Mouse (Mus musculus) lung, adult 2 months (tissue): ENCODE results near the gene Lsr. TPM values are rescaled to one million over a fixed set of nuclear protein-coding genes. Genes with fewer than 3 reads are reported as not detected.
A peak's percentile ranks its signal among the peaks of the same experiment; 100 is the strongest.

Source experiments
- DNase-seq: peaks from one replicate; pipeline ENCODE4 v3.0.0; 2022
- H3K4me1 ChIP-seq: fragments of 200-500 bp; 2 replicates; pipeline ENCODE4 v1.6.1; 2011; ENCODE audit warnings: low read length; ENCODE audit not compliant: control insufficient read depth, insufficient read depth
- H3K4me3 ChIP-seq: fragments of 200-500 bp; replicated peaks from 2 replicates; pipeline ENCODE3; 2011; ENCODE audit warnings: low read depth, mild to moderate bottlenecking, control low read depth, low read length; ENCODE audit errors: extremely low read depth
- CTCF ChIP-seq: fragments of 200-500 bp; IDR thresholded peaks from 2 replicates; pipeline ENCODE4 v1.5.1; 2011; ENCODE audit warnings: mild to moderate bottlenecking, low read length, control low read depth; ENCODE audit not compliant: insufficient read depth
- POLR2A ChIP-seq: fragments of 200-500 bp; IDR thresholded peaks from 2 replicates; pipeline ENCODE4 v1.6.1; 2011; ENCODE audit warnings: low read depth, mild to moderate bottlenecking, control low read depth, low read length, borderline replicate concordance; ENCODE audit errors: extremely low read depth
- WGBS: fragments of 180-500 bp; shearing (Covaris S2); methylation state at CpG from one replicate; pipeline ENCODE4 v1.1.7; 2018; 5-methylcytosine and 5-hydroxymethylcytosine counted together
- polyA plus RNA-seq: library from polyadenylated mRNA; depleted of rRNA; stranded (reverse); fragments of >200 nt; gene quantifications from 2 replicates; pipeline ENCODE4 v1.2.3, GENCODE M21; 2012; rRNA removed

Gene Lsr
- polyA plus RNA-seq, 1 experiment = 93.0 TPM

DNA sequence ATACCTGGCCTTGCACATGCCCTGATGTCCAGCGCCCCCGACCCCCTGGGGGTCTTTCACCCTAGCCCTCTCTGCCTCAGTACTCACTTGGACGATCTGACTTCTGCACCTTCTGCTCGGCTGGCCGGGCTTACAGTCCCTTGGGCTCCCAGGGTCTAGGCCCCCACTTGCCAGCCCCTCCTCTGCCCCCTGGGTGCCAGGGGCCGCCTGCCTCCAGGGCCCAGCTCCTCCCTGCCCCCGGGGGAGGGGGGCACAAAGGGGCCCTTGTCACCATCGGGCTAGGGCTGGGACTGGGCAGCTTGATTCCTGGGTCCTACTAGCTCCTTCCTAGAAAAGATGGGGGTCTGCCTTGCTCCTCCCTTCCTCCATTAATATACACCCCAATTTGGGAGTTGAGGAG is 58.5 kb downstream of the Lsr start, which contains the start of gene Mag:
Gene Mag, minus strand, starts transcription at position 142 of the 400 bp plus-strand sequence.
- Histone ChIP-seq H3K4me1 (no peaks in the 10 kb centered on the region), H3K4me3 (no peak within 1 kb of the TSS)
- DNase-seq = no peak
- TF ChIP-seq CTCF (no peak), POLR2A (no peak)
- WGBS = 75% methylated on average over 8 of the region's 8 CpGs

DNA sequence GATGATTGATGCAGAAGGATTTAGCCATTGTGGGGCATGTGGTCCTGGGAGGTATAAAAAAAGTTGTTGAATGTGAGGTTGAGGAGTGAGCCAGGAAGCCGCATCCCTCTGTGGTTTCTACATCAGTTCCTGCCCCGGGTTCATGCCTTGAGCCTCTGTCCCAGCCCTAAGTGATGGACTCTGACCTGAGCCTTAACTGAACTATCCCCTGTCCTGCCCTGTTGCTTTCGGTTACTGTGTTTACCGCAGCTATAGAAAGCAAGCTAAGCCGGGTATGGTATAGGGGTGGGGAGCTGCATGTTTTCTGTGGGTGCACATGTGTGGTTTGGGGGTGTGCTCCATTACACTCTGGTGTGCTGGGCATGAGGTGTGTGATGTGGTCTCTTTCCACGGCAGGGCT is 63.5 kb downstream of the Lsr start:
- TF ChIP-seq POLR2A (no peak), CTCF (no peak)
- 63% methylated on average over 6 of the region's 6 CpGs for WGBS
- Histone ChIP-seq H3K4me3 (no peak overlapping the region), H3K4me1 (peaks cover 2% of the 10 kb centered on the region; the same call in 1 of the 2 replicates)
- no peak for DNase-seq

DNA sequence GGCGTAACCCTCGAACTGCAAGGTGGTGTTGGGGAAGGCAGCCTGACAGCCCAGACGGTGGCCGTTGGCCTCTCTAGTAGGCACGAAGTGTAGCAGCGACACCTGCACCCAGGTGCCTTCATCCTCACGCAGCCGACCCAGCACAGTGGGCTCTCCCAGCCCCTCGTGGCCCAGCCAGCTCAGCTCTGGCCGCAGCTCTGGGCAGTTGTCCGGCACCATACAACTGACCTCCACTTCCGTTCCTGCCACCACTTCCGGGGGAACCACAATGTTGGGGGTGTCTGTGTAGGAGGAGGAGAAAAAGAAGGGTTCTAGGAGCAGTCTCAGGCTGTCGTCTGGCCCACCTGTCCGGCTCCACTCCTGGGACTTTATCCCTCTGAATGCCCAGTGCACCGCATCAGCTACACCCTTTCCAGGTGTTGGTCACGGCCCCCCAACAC is 64.3 kb downstream of the Lsr start:
- DNase-seq = no peak
- 19% methylated on average over 17 of the region's 17 CpGs for WGBS
- H3K4me1 ChIP-seq = peaks cover 2% of the 10 kb centered on the region; the same call in 1 of the 2 replicates
- H3K4me3 ChIP-seq = peak overlapping the region; percentile 51
- TF ChIP-seq POLR2A (no peak), CTCF (no peak)

DNA sequence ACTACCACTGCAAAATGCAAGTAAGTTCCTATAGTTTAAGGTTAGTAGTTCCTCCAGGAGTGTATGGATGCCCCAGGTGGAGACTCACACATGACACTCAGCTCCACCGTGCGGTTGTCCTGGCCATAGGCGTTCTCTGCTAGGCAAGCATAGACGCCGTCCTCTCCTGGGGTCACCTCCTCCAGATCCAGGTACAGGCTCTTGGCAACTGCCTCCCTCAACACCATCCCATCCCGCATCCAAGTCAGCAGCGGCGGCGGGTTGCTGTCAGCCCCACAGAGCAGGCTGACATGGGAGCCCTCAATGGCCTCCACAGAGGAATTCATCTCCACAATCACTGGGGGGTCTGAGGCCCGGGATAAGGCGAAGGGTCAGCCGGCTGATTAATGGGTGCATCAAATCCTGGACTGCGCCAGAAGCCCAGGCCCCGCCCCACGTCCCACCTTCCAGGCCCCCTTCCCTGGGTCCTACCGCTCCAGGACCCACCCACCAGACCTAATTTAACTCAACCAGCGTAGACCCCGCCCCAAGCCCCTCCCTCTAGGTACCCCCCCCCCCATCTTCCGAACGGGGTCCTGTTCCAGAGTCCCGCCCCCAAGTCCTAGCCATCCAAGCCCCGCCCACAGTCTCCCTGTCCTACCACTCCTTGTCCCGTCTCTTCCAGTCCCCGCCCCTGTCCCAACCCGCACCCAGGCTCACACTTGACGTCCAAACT is 64.8 kb downstream of the Lsr start:
- Histone ChIP-seq H3K4me3 (peak overlapping the region; percentile 51), H3K4me1 (peaks cover 2% of the 10 kb centered on the region; the same call in 1 of the 2 replicates)
- DNase-seq = peak; percentile 30
- TF ChIP-seq CTCF = no peak
- TF ChIP-seq POLR2A = no peak
- 3% methylated on average over 26 of the region's 26 CpGs for WGBS

Other genes starting within 250 kb of the Lsr start
- 122 and 154 TPM in 2 replicates for gene Tmem147, start 243.9 kb downstream of the Lsr start, polyA plus RNA-seq
- gene Gapdhs, start 229.8 kb downstream of the Lsr start, polyA plus RNA-seq = 0.27 and 0.40 TPM in 2 replicates
- gene Sbsn, start 222.0 kb downstream of the Lsr start, polyA plus RNA-seq = 3.8 and 60.4 TPM in 2 replicates
- 43.8 and 486 TPM in 2 replicates for gene Dmkn, start 209.7 kb downstream of the Lsr start, polyA plus RNA-seq
- gene Krtdap, start 185.6 kb downstream of the Lsr start, polyA plus RNA-seq = 307 TPM in 1 of 2 replicates, not detected in the other
- 3.0 and 5.2 TPM in 2 replicates for gene Ffar2, start 149.7 kb downstream of the Lsr start, polyA plus RNA-seq
- gene Ffar3, start 117.3 kb downstream of the Lsr start, polyA plus RNA-seq = not detected in 2 replicates
- 0.78 and 1.3 TPM in 2 replicates for gene Ffar1, start 111.9 kb downstream of the Lsr start, polyA plus RNA-seq
- gene Cd22, start 93.1 kb downstream of the Lsr start, polyA plus RNA-seq = 14.4 and 19.3 TPM in 2 replicates
- gene Mag, start 58.6 kb downstream of the Lsr start, polyA plus RNA-seq = 3.3 and 3.7 TPM in 2 replicates
- gene Hamp2, start 48.8 kb downstream of the Lsr start, polyA plus RNA-seq = 0.75 TPM in 1 of 2 replicates, not detected in the other
- gene Hamp, start 29.4 kb downstream of the Lsr start, polyA plus RNA-seq = 34.5 and 45.7 TPM in 2 replicates
- 122 and 190 TPM in 2 replicates for gene Usf2, start 16.7 kb downstream of the Lsr start, polyA plus RNA-seq
- gene Fam187b, start 326 bp upstream of the Lsr start, polyA plus RNA-seq = 5.7 and 7.2 TPM in 2 replicates
- gene Fxyd5, start 69.0 kb upstream of the Lsr start, polyA plus RNA-seq = 156 and 178 TPM in 2 replicates
- 7.5 and 10.6 TPM in 2 replicates for gene Fxyd7, start 78.0 kb upstream of the Lsr start, polyA plus RNA-seq
- gene Fxyd1, start 83.7 kb upstream of the Lsr start, polyA plus RNA-seq = 330 and 336 TPM in 2 replicates
- gene Lgi4, start 85.9 kb upstream of the Lsr start, polyA plus RNA-seq = 6.8 TPM in 2 replicates
- 16.4 and 43.2 TPM in 2 replicates for gene Fxyd3, start 103.2 kb upstream of the Lsr start, polyA plus RNA-seq
- gene Hpn, start 141.8 kb upstream of the Lsr start, polyA plus RNA-seq = 30.1 and 34.5 TPM in 2 replicates
- gene Scn1b, start 153.5 kb upstream of the Lsr start, polyA plus RNA-seq = 26.6 and 43.9 TPM in 2 replicates
- gene Gramd1a, start 182.4 kb upstream of the Lsr start, polyA plus RNA-seq = 103 and 113 TPM in 2 replicates